Mouse (Mus musculus): ENCODE results near the gene Taf5l.

Taf5l gene

GRCm38 (mm10) chr8:123959473-123959872 is 61.7 kb downstream of the Taf5l start:
- DNase-seq = no peak

- DNase-seq = no peak
These were observed 63.1 kb downstream of the Taf5l start for GRCm38 (mm10) chr8:123958130-123958529.

- DNase-seq = no peak
These were observed 67.0 kb downstream of the Taf5l start for GRCm38 (mm10) chr8:123954246-123954645.

- no peak for DNase-seq
These were observed 67.5 kb downstream of the Taf5l start for GRCm38 (mm10) chr8:123953686-123954085.

DNA sequence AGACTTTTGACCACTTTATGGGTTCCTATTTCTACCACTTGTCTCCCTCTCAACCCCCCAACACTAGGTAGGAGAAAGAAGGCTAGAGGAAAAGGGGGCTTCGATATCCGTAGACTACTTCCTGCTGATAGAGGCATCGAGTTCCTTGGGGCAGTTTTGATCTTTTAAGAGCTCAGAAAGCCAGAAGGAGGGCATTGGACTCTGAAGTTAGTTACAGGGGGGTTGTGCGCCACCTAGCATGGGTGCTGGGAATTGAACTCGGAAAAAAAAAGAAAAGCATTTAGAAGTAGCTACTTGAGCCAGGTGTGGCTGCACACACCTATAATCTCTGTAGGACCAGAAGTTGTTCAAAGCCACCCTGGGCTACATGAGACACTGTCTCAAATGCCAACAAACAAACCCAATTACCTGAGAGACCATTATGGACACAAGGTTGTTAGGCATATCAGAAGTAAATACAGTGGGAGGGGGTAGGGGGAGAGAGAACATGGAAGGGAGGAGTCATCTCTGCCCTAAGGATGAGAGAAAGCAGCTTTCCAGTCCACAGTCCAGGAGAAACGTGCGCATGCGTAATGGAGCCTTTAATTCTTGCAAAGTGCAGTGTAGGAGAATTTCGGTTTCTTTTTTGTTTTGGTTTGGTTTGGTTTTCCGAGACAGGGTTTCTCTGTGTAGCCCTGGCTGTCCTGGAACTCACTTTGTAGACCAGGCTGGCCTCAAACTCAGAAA is 71.0 kb downstream of the Taf5l start:
- DNase-seq = peak; percentile 75

GRCm38 (mm10) chr8:123949686-123949986 is 71.6 kb downstream of the Taf5l start:
- DNase-seq = no peak

DNA sequence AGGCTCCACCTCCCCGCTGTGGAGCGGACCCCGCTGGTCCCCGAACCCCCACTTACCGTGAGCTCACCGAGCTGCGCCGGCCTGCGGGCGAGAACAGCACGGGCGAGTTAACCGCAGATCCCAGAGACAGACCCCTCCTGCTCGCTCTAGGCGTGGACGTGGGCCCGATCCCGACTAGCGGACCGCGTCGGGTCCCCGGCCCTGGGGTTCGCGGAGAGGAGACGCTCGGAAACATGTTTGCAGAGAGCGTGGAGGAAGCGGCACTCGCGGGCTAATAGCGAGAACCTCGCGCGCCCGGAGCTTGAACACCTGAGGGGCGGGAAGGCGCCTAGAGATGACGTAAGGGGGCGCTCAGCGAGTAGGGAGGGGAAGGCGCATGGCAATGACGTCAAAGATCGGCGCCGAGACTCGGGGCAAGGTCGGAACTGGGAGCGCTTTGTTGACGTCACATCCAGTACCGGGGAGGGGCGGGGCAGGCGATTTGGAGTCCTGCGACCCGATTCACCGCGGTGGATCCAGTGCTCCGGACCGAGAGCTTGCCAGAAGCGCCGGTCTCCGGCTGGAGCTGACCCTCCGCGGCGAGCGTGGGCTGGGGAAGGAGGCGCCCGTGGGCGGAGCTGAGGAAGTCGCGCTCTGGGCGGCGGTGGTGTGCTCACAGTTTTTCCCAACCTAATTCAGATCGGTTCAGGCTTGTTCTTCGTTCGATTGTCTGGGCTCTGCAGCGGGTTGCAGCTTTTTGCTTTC is 72.1 kb downstream of the Taf5l start, which contains the start of gene Nup133:
TSS of gene Nup133 (minus strand) at position 324 of the 744 bp plus-strand sequence.
- peak; percentile 100 for DNase-seq

Measured in thymus, postnatal 14 days (tissue).